Mouse (Mus musculus) lung, postnatal 0 days (tissue): Measurements from ENCODE around the gene Dcst2.

ENCODE experiments used
- CTCF ChIP-seq: IDR thresholded peaks from 2 replicates; pipeline ENCODE4 v1.5.1; 2016; ENCODE audit warnings: antibody characterized with exemption, mild to moderate bottlenecking
- EP300 ChIP-seq: IDR thresholded peaks from 2 replicates; pipeline ENCODE4 v1.6.1; 2016; ENCODE audit warnings: antibody characterized with exemption, mild to moderate bottlenecking, control low read depth

DNA sequence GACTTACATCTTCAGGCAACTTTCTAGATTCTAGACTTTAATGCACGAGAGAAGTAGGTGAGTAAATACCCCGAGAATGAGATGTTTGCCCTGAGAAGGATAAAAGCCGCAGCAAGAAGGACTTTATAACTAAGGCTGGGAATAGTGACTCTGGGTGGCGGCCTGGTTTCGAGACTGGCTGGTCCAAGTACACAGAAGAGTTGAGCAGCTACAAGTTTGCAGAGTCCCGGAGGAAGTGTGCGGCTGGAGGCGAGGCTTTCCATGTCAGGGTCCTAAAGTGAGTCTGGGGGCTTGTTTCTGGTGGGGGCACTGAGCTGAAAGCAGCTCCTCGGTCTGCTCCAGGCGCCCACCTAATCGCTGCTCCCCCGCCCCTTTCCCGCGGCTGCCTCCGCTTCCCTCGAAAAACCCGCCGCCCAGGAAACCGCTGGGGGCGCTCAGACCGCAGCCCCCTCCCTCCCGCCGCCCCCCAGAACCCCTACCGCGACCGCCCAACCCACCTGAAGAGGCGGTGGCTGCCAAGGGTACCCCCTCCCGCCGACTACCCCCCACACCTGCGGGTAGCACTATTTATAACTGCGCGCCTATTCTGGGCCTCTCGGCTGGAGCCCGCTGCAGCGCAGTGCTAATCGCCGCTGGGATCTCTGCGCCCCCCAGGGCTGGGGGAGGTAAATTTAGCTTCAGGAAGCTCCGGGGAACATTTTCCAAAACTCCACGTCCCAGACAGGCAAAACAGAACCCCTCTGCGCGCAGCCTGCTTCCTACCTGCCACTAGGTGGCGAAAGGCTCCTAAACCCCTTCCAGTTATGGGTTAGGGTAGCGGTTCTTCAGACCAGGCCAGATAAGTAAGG is 34.3 kb downstream of the Dcst2 start:
- TF ChIP-seq CTCF (peak; percentile 90), EP300 (no peak)
